Mouse (Mus musculus) natural killer cell, adult 2 months (primary cell): ENCODE results near the gene Fmo9.

Experiments used
- DNase-seq, 2 experiments: peaks; one replicate each; pipeline ENCODE4 v3.0.0; 2022; ENCODE audit warnings: low spot score in 2 of 2

Gene Fmo9

GRCm38 (mm10) chr1:166681745-166682144 lies at the start of gene Fmo9:
Gene Fmo9, minus strand, starts transcription at chr1:166681845.
- no peak for DNase-seq

- no peak for DNase-seq
These were observed 49.2 kb upstream of the Fmo9 start for GRCm38 (mm10) chr1:166730886-166731285.

- DNase-seq, result no peak
These were observed 48.6 kb upstream of the Fmo9 start for GRCm38 (mm10) chr1:166730215-166730614.

- DNase-seq, result no peak
These were observed 29.2 kb upstream of the Fmo9 start for GRCm38 (mm10) chr1:166710861-166711260.

- DNase-seq, result no peak
These were observed 20.7 kb upstream of the Fmo9 start for GRCm38 (mm10) chr1:166702270-166702912.

DNA sequence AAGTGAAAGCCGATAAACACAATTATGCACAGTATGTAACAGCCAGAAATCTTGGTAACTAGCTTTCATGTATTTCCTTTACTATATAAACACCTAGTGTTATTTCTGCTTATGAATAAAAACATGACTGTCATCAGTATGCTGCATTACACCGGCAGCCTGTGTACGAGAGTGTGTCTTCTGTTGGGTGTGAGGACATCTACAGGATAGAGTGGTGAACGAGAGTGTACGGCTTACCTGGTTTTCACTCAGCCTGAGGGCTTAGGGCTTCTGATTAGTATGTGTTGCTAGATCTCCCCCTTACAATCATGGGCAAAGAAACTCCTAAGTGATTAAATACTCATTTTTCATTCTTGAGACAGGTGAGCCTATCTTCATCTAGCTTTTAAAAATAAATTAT lies 12.4 kb downstream of the Fmo9 start:
- DNase-seq, result no peak

DNA sequence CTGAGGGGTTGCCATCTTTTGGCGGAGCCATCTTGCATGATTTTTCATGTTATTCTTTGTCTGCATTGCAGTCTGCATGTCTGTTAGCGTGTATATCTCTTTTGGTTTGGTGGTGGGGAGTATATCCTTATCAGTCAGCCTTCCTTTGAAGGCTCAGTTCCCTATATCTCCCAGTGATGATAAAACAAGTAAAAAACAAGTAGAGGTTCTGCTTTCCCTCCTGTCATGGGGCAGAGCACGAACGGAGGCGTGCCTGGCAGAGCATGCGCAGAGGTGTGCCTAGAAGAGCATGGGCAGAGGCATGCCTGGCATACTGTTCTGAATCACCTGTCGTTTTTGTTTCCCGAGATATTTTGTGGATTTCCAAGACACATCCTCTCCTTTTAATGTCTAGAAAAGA lies 20.8 kb downstream of the Fmo9 start:
- DNase-seq, result no peak

DNA sequence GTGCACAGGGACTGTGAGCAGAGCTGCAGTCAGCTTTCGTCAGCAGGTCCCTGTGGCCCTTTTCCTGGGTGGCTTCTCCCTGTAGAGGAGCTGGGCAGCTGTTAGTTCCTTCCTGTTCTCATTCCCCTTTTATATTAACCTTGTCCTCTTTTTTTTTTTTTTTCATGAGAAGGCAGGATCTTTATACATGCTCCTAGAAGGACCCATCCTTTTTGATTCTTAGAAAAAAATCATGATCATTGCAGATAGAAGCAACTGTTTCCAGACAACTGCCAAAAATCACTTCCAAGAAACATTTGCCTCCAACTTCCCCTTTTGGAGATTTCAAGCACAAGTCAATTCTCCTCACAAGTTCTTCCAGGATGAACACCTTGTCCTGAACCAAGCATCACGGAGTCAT lies 34.1 kb downstream of the Fmo9 start, which contains the start of gene Gm4847:
Gm4847 (minus strand) TSS at position 101 of the 400 bp plus-strand sequence.
- DNase-seq, result no peak
